Mouse (Mus musculus) liver, embryonic 13.5 days (tissue): ENCODE results near the gene Nrg3. TPM values are rescaled to one million over a fixed set of nuclear protein-coding genes. Genes with fewer than 3 reads are reported as not detected.

Experiments
- ATAC-seq: fragments of 200-750 bp; cut with Nextera tagmentation; 2 replicates; pipeline ENCODE4 v1.8.0; 2017; ENCODE audit warnings: low read depth, mild to moderate bottlenecking, moderate number of reproducible peaks, moderate library complexity
- DNase-seq: peaks from one replicate; pipeline ENCODE4 v3.0.0; 2022
- H3K27ac ChIP-seq: fragments of 300-500 bp; sonication (generic); 2 replicates; pipeline ENCODE4 v1.5.1; 2015; ENCODE audit warnings: moderate library complexity, mild to moderate bottlenecking, inconsistent platforms
- H3K27me3 ChIP-seq: fragments of 300-500 bp; sonication (generic); 2 replicates; pipeline ENCODE4 v1.6.1; 2015; ENCODE audit warnings: mild to moderate bottlenecking, inconsistent platforms
- H3K36me3 ChIP-seq: fragments of 300-500 bp; sonication (generic); 2 replicates; pipeline ENCODE4 v1.6.1; 2015; ENCODE audit warnings: mild to moderate bottlenecking, inconsistent platforms
- H3K4me1 ChIP-seq: fragments of 300-500 bp; sonication (generic); replicated peaks from 2 replicates; pipeline ENCODE4 v1.6.1; 2015; ENCODE audit warnings: inconsistent platforms
- H3K4me2 ChIP-seq: fragments of 300-500 bp; sonication (generic); 2 replicates; pipeline ENCODE4 v1.6.1; 2015; ENCODE audit warnings: inconsistent platforms, mild to moderate bottlenecking, moderate library complexity
- H3K4me3 ChIP-seq: fragments of 300-500 bp; sonication (generic); replicated peaks from 2 replicates; pipeline ENCODE4 v1.5.1; 2015; ENCODE audit warnings: mild to moderate bottlenecking, inconsistent platforms
- H3K9ac ChIP-seq: fragments of 300-500 bp; sonication (generic); 2 replicates; pipeline ENCODE4 v1.6.1; 2015; ENCODE audit warnings: mild to moderate bottlenecking, inconsistent platforms
- H3K9me3 ChIP-seq: fragments of 300-500 bp; sonication (generic); replicated peaks from 2 replicates; pipeline ENCODE4 v1.6.1; 2016; ENCODE audit warnings: inconsistent platforms
- WGBS: fragments of 180-500 bp; shearing (Covaris S2); methylation state at CpG from one replicate; pipeline ENCODE4 v1.1.7; 2015; ENCODE audit not compliant: insufficient replicate concordance; 5-methylcytosine and 5-hydroxymethylcytosine counted together
- polyA plus RNA-seq: library from polyadenylated mRNA; unstranded; fragments of >200 nt; fragmentation: Nextera tagmentation; extraction: Ambion mirVana; gene quantifications from 2 replicates; pipeline ENCODE4 v1.2.1, GENCODE M21; 2015

The Nrg3 gene
- polyA plus RNA-seq, 1 experiment from 2014 or later, result not detected

DNA sequence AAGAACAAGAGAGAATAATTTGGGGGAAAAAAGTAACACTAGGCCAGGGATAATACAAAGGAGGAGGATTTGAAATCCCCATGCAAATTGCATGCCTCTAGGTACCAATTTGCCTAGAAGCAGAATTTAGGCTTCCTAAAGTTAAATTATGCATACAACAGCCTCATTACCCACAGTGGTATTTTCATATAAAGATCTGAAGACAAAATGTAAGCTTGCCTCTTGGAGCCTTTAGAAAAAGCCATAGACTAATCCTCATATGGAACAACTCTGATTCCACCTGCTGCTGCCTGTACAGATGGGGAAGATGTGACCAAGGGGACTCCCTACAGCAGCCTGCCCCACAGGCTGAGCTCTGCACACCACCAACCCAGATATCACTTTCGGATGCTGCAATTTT, 428.6 kb downstream of the Nrg3 start:
- H3K4me1 ChIP-seq, result no peaks in the 10 kb centered on the region
- 48% methylated on average over 1 of the region's 1 CpGs for WGBS
- ATAC-seq, result no peak

DNA sequence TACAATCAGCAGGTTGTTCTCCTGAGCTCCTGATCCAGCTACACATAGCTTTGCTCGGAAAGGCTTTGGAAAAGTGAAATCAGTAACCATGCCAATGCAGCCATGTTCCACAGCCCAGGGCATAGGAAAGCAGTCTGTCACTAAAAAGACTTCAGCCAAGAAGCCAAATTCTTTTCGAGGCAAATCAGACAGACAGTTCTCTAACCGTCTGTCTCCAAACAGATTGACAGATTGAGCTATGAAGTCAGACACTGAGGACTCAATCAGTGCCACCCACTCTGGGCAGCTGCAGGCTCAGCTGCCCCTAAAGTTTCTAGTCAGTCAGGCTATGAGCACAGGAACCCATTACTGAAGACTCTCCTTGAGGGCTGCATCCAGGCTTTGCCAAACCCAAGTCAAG, 429.1 kb downstream of the Nrg3 start:
- Histone ChIP-seq H3K4me1 (no peaks in the 10 kb centered on the region), H3K27ac (no peak overlapping the region), H3K36me3 (no peaks in the 10 kb centered on the region), H3K4me3 (no peak overlapping the region), H3K9ac (no peak overlapping the region), H3K27me3 (no peaks in the 10 kb centered on the region), H3K4me2 (no peak overlapping the region), H3K9me3 (no peaks in the 10 kb centered on the region)
- 55% methylated on average over 3 of the region's 3 CpGs for WGBS
- DNase-seq (no peak), ATAC-seq (no peak)

More for the DNA sequence above, 428.6 kb downstream of the Nrg3 start:
- H3K4me3 ChIP-seq, result no peak overlapping the region
- no peaks in the 10 kb centered on the region for H3K9me3 ChIP-seq
- H3K27me3 ChIP-seq, result no peaks in the 10 kb centered on the region
- no peak overlapping the region for H3K27ac ChIP-seq
- H3K9ac ChIP-seq, result no peak overlapping the region
- no peak for DNase-seq
- no peaks in the 10 kb centered on the region for H3K36me3 ChIP-seq
- no peak overlapping the region for H3K4me2 ChIP-seq

DNA sequence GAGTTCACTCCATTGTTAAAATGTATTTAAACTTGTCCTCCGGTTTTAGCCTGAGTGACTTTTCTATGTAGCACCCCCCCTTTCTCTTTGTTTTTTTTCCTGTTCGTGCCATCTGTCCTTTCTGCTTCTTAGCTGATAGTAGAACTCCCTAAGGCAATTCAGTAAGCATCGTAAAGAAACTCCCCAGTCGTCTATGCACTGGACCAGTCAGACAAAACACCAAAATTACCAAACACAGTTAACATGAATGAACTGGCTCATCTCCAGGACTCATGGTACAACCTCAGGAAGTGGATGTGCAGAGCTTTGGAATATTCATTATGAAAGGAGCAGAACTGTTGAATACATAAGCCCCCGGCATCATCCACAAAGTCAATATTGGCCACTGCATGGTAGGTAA, 429.5 kb downstream of the Nrg3 start:
- Histone ChIP-seq H3K27me3 (no peaks in the 10 kb centered on the region), H3K27ac (no peak overlapping the region), H3K36me3 (no peaks in the 10 kb centered on the region), H3K4me3 (no peak overlapping the region), H3K9me3 (no peaks in the 10 kb centered on the region), H3K9ac (no peak overlapping the region), H3K4me2 (no peak overlapping the region), H3K4me1 (no peaks in the 10 kb centered on the region)
- DNase-seq (no peak), ATAC-seq (no peak)
- 53% methylated on average over 5 of the region's 5 CpGs for WGBS

DNA sequence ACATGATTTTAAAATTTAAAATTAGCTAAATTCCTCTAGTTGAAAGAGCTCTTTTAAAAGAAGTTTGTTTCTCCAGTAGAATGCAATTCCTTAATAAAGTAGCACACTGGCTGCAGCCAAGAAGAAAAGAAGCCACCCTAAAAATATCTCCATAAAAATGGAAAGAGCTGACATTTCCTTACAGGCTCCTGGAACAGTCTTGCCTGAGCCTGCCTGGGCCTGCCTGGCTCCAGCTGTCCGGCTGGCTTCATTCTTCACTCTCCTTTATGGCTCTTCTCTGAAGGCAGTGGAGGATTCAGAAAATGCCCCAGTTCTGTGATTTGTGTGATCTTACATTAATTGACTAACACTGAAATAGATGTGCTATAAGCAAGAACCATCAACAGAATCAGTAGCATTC, 433.8 kb downstream of the Nrg3 start:
- ATAC-seq (no peak), DNase-seq (no peak)
- 73% methylated on average over 1 of the region's 1 CpGs for WGBS
- Histone ChIP-seq H3K9me3 (no peaks in the 10 kb centered on the region), H3K4me3 (no peak overlapping the region), H3K27ac (no peak overlapping the region), H3K9ac (no peak overlapping the region), H3K4me1 (no peaks in the 10 kb centered on the region), H3K4me2 (no peak overlapping the region), H3K36me3 (no peaks in the 10 kb centered on the region), H3K27me3 (no peaks in the 10 kb centered on the region)

DNA sequence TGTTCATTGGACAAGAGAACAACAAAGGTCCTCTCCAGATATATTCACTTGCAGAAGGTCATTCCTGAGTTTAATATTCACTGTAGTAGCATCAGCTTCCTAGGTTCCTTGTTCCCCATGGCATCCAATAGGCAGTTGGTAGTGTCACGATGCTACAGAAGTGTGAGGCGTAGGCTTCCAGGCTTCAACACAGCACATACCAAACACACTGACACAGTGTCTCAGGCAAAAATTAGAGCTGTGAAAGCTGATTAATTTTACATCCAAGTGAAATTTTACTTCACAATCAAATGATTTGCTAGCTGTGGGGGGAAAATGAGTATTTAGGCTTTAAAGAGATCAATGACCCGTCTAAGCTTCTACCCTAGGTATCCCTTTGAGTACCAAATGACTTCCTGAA, 438.4 kb downstream of the Nrg3 start:
- Histone ChIP-seq H3K9ac (no peak overlapping the region), H3K27ac (no peak overlapping the region), H3K4me1 (no peaks in the 10 kb centered on the region), H3K4me2 (no peak overlapping the region), H3K9me3 (no peaks in the 10 kb centered on the region), H3K36me3 (no peaks in the 10 kb centered on the region), H3K4me3 (no peak overlapping the region), H3K27me3 (no peaks in the 10 kb centered on the region)
- ATAC-seq, result no peak
- 74% methylated on average over 3 of the region's 3 CpGs for WGBS
- DNase-seq, result no peak

DNA sequence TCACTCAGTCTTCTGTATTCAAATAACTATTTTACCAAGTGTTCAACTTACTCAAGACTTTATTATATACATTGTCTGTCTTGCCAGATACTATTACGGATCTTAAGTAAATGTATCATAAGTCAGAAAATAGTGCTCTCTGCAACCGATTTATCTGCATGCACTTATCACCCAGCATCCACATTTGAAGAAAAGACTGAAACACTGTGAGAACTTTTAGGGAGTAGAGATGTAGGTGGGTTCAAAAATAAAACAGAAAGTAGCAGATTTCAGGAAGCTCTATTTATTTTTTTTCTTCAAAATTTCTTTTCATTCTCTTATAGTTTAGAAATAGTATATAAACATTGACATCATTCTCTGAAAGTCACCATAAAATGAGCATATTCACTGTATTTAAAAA, 449.8 kb downstream of the Nrg3 start:
- H3K27ac ChIP-seq, result no peak overlapping the region
- no peak overlapping the region for H3K4me3 ChIP-seq
- WGBS, result 66% methylated on average over 2 of the region's 2 CpGs
- ATAC-seq, result no peak
- no peak for DNase-seq
- no peaks in the 10 kb centered on the region for H3K4me1 ChIP-seq
- H3K9me3 ChIP-seq, result no peaks in the 10 kb centered on the region
- H3K9ac ChIP-seq, result no peak overlapping the region
- no peaks in the 10 kb centered on the region for H3K27me3 ChIP-seq
- no peaks in the 10 kb centered on the region for H3K36me3 ChIP-seq
- H3K4me2 ChIP-seq, result no peak overlapping the region

DNA sequence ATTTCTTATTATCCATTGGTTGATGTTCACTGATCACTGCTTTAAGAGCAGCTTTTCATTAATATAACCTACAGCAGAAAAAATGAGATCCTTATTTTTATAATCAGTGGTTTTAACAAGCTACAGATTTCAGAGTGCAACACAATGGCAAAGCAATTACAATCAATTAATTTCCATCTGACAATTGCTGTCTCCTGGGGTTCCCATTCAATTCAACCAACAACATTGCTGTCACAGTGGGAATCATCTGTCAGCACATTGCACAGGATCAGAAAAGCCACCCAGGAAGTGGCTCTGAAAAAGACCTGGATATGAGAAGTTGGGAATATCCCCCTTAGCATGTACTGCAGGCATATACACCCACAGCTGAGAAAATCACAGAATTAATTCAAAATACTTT, 458.8 kb downstream of the Nrg3 start:
- no peaks in the 10 kb centered on the region for H3K36me3 ChIP-seq
- H3K9me3 ChIP-seq, result no peaks in the 10 kb centered on the region
- H3K4me3 ChIP-seq, result no peak overlapping the region
- DNase-seq (no peak), ATAC-seq (no peak)
- no peak overlapping the region for H3K27ac ChIP-seq
- H3K4me1 ChIP-seq, result no peaks in the 10 kb centered on the region
- no peak overlapping the region for H3K4me2 ChIP-seq
- no peaks in the 10 kb centered on the region for H3K27me3 ChIP-seq
- H3K9ac ChIP-seq, result no peak overlapping the region

DNA sequence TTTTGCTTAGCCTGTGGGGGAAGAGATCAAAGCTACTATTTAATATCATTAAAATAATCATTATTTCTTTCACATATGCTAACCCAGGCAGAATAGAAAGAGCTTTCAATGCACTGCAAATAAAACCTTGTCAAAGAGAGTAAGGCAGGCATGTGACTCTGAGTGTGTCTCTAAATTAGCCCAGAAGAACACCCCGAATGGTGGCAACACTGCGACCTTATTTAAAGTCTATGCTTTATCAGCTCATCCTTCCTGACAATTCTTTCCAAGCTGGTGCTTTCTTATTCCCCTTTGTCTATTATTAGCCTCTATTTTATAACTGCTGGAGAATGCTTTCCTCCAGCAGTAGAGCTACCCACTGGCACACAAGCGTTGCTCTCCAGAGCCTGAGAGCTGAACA, 475.0 kb downstream of the Nrg3 start:
- no peaks in the 10 kb centered on the region for H3K36me3 ChIP-seq
- H3K9me3 ChIP-seq, result no peaks in the 10 kb centered on the region
- ATAC-seq, result no peak
- H3K9ac ChIP-seq, result no peak overlapping the region
- no peak overlapping the region for H3K27ac ChIP-seq
- H3K4me2 ChIP-seq, result no peak overlapping the region
- no peaks in the 10 kb centered on the region for H3K27me3 ChIP-seq
- H3K4me3 ChIP-seq, result no peak overlapping the region
- DNase-seq, result no peak
- WGBS, result 63% methylated on average over 3 of the region's 3 CpGs
- no peaks in the 10 kb centered on the region for H3K4me1 ChIP-seq

DNA sequence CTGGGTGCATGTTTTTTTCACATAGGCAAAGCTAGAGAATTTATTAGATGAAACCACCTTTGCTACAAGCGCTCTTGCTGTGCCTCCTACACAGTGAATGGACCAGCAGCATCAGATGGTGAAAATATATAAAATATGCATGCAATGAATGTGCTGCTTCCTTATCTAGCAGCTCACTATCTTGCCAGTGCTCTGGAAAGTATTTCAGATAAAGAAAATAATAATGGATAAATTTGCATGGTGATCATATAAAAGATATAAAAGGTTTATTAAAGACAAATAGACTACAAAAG, 480.4 kb downstream of the Nrg3 start:
- Histone ChIP-seq H3K4me1 (no peaks in the 10 kb centered on the region), H3K9ac (no peak overlapping the region), H3K9me3 (no peaks in the 10 kb centered on the region), H3K27ac (no peak overlapping the region), H3K36me3 (no peaks in the 10 kb centered on the region), H3K4me3 (no peak overlapping the region), H3K4me2 (no peak overlapping the region), H3K27me3 (no peaks in the 10 kb centered on the region)
- no peak for DNase-seq
- no peak for ATAC-seq
- WGBS, result 67% methylated on average over 1 of the region's 1 CpGs

DNA sequence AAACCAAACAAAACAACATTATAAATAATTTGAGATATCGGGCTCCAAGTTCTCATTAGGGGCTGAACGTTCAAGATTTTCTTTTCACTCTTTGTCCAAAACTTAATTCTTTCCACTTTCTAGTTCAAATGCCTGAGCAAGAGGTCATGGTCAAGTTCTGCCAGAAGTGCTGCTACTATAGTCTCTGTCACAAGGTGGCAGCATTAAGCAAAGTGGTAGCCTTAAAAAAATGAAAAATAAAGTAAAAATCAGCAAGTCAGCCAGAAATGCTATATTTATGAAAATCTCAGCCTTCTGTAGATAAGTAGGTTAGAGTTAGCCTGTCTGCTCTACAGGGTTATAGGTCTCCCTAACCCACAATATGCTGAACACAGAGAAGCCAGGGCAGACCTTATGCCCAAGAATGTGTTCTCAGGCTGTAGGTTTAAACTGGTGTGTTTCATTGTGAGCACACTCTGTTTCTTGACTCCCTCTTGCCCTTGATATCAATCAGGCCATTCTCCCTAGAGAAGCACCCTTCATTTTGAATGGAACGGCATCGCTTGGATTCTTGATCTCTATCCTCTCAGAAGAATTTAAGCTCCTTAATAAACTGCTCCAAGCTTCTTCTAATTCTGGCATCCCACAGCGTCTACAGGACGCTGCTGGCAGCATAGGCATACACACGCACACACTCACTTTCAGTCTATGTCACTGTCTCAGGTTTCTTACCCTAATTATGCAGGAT, 480.9 kb downstream of the Nrg3 start:
- DNase-seq (no peak), ATAC-seq (no peak)
- Histone ChIP-seq H3K4me3 (no peak overlapping the region), H3K27me3 (no peaks in the 10 kb centered on the region), H3K27ac (no peak overlapping the region), H3K4me2 (no peak overlapping the region), H3K9ac (no peak overlapping the region), H3K4me1 (no peaks in the 10 kb centered on the region), H3K9me3 (no peaks in the 10 kb centered on the region), H3K36me3 (no peaks in the 10 kb centered on the region)
- 65% methylated on average over 7 of the region's 7 CpGs for whole genome bisulfite sequencing

DNA sequence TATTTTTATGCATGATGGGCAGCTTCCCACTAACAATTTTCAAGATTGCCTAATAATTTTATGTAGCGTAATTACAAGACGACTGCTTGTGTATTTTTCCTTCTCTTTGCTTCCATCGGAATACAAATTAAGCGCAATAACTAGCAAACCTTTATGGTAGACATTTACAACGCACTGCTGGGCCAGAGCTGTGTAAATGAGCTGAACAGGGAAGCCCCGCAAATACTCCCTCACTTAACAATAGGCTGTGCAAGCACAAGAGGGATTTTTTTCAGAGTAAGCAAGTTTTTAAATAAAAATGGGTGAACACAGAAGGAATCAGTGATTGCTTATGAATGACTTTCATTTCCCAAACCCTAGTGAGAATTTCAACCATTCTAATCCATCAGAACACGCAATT, 513.5 kb downstream of the Nrg3 start:
- H3K9ac ChIP-seq, result no peak overlapping the region
- ATAC-seq, result no peak
- H3K4me3 ChIP-seq, result no peak overlapping the region
- no peaks in the 10 kb centered on the region for H3K27me3 ChIP-seq
- H3K4me2 ChIP-seq, result no peak overlapping the region
- no peak overlapping the region for H3K27ac ChIP-seq
- no peaks in the 10 kb centered on the region for H3K4me1 ChIP-seq
- DNase-seq, result no peak
- no peaks in the 10 kb centered on the region for H3K9me3 ChIP-seq
- no peaks in the 10 kb centered on the region for H3K36me3 ChIP-seq
- 69% methylated on average over 7 of the region's 7 CpGs for WGBS

DNA sequence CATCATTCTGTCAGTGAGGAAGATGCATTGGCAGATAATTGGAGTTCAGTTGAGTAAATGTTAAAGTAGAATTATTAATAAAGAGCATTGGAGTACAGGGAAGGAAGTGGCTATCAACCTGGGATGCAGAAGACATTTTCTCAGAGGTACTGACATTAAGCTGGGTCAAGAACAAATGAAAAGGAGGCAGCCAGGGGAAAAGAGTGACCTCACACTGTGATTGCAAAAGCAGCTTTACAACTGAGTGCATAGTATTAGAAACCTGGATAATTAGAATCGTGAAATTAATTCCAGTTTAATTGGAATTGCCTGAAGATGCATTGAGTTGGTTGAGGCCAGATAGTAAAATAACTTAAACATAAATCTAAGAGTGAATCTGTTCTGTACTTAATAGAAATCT, 535.4 kb downstream of the Nrg3 start:
- Histone ChIP-seq H3K9ac (no peak overlapping the region), H3K4me3 (no peak overlapping the region), H3K27ac (no peak overlapping the region), H3K27me3 (no peaks in the 10 kb centered on the region), H3K4me2 (no peak overlapping the region), H3K9me3 (no peaks in the 10 kb centered on the region), H3K36me3 (no peaks in the 10 kb centered on the region), H3K4me1 (no peaks in the 10 kb centered on the region)
- 43% methylated on average over 1 of the region's 1 CpGs for WGBS
- ATAC-seq (no peak), DNase-seq (no peak)
